Mouse (Mus musculus) liver, embryonic 16.5 days (tissue): ENCODE data around the gene Ccm2l. TPM values are rescaled to one million over a fixed set of nuclear protein-coding genes. Genes with fewer than 3 reads are reported as not detected.

ENCODE experiments used
- ATAC-seq: fragments of 200-750 bp; cut with Nextera tagmentation; 2 replicates; pipeline ENCODE4 v1.8.0; 2017; ENCODE audit warnings: low read depth, mild to moderate bottlenecking, moderate number of reproducible peaks, moderate library complexity
- H3K27ac ChIP-seq: fragments of 300-500 bp; sonication (generic); 2 replicates; pipeline ENCODE4 v1.5.1; 2014; ENCODE audit warnings: mild to moderate bottlenecking, low read length
- H3K27me3 ChIP-seq: fragments of 300-500 bp; sonication (generic); 2 replicates; pipeline ENCODE4 v1.6.1; 2014; ENCODE audit warnings: low read depth, low read length, mixed read lengths; ENCODE audit not compliant: control insufficient read depth, insufficient read depth
- H3K36me3 ChIP-seq: fragments of 300-500 bp; sonication (generic); 2 replicates; pipeline ENCODE4 v1.6.1; 2014; ENCODE audit warnings: mild to moderate bottlenecking; ENCODE audit not compliant: control insufficient read depth, insufficient read depth
- H3K4me1 ChIP-seq: fragments of 300-500 bp; sonication (generic); 2 replicates; pipeline ENCODE4 v1.6.1; 2014; ENCODE audit warnings: low read depth, low read length, mixed read lengths; ENCODE audit not compliant: control insufficient read depth
- H3K4me2 ChIP-seq: fragments of 300-500 bp; sonication (generic); 2 replicates; pipeline ENCODE4 v1.6.1; 2014; ENCODE audit warnings: low read depth, low read length, mixed read lengths
- H3K4me3 ChIP-seq: fragments of 300-500 bp; sonication (generic); 2 replicates; pipeline ENCODE4 v1.5.1; 2014; ENCODE audit warnings: low read depth, mild to moderate bottlenecking, low read length
- H3K9ac ChIP-seq: fragments of 300-500 bp; sonication (generic); 2 replicates; pipeline ENCODE4 v1.6.1; 2014; ENCODE audit warnings: low read depth, low read length
- H3K9me3 ChIP-seq: fragments of 300-500 bp; sonication (generic); replicated peaks from 2 replicates; pipeline ENCODE4 v1.6.1; 2016; ENCODE audit warnings: low read length; ENCODE audit not compliant: control insufficient read depth
- WGBS: fragments of 180-500 bp; shearing (Covaris S2); extraction: QIAGEN DNeasy Blood & Tissue Kit; methylation state at CpG from one replicate; pipeline ENCODE4 v1.1.7; 2014; ENCODE audit not compliant: insufficient replicate concordance; 5-methylcytosine and 5-hydroxymethylcytosine counted together
- polyA plus RNA-seq: library from polyadenylated mRNA; unstranded; fragments of >200 nt; fragmentation: Nextera tagmentation; extraction: Ambion mirVana; gene quantifications from 2 replicates; pipeline ENCODE4 v1.2.1, GENCODE M21; 2015

The Ccm2l gene
- polyA plus RNA-seq, 1 experiment from 2014 or later: 0.52 TPM

- Histone ChIP-seq H3K4me1 (no peaks in the 10 kb centered on the region), H3K9ac (no peak overlapping the region), H3K36me3 (no peaks in the 10 kb centered on the region), H3K4me2 (no peak overlapping the region), H3K9me3 (no peaks in the 10 kb centered on the region), H3K4me3 (no peak overlapping the region), H3K27ac (no peak overlapping the region), H3K27me3 (peaks cover 15% of the 10 kb centered on the region)
- ATAC-seq: no peak
- 50% methylated on average over 9 of the region's 9 CpGs for WGBS
Observed at GRCm38 (mm10) chr2:153049288-153049996, 16.3 kb upstream of the Ccm2l start.

GRCm38 (mm10) chr2:153049997-153050358, 15.8 kb upstream of the Ccm2l start:
- no peak overlapping the region for H3K27ac ChIP-seq
- 61% methylated on average over 4 of the region's 4 CpGs for WGBS
- no peak overlapping the region for H3K4me3 ChIP-seq
- no peak for ATAC-seq
- no peaks in the 10 kb centered on the region for H3K4me1 ChIP-seq
- H3K9me3 ChIP-seq: no peaks in the 10 kb centered on the region
- H3K4me2 ChIP-seq: no peak overlapping the region
- no peaks in the 10 kb centered on the region for H3K36me3 ChIP-seq
- no peak overlapping the region for H3K9ac ChIP-seq
- peaks cover 15% of the 10 kb centered on the region for H3K27me3 ChIP-seq

GRCm38 (mm10) chr2:153051095-153051494, 14.7 kb upstream of the Ccm2l start:
- Histone ChIP-seq H3K4me1 (no peaks in the 10 kb centered on the region), H3K4me2 (no peak overlapping the region), H3K4me3 (no peak overlapping the region), H3K27me3 (peaks cover 15% of the 10 kb centered on the region), H3K9me3 (no peaks in the 10 kb centered on the region), H3K9ac (no peak overlapping the region), H3K36me3 (no peaks in the 10 kb centered on the region), H3K27ac (no peak overlapping the region)
- no peak for ATAC-seq
- 55% methylated on average over 6 of the region's 6 CpGs for WGBS

- no peak for ATAC-seq
- H3K9me3 ChIP-seq: no peaks in the 10 kb centered on the region
- WGBS: 31% methylated on average over 9 of the region's 9 CpGs
Observed at GRCm38 (mm10) chr2:153051537-153051936, 14.2 kb upstream of the Ccm2l start.

GRCm38 (mm10) chr2:153052700-153053351, 12.9 kb upstream of the Ccm2l start:
- Histone ChIP-seq H3K4me1 (no peaks in the 10 kb centered on the region), H3K36me3 (no peaks in the 10 kb centered on the region), H3K27me3 (peaks cover 15% of the 10 kb centered on the region), H3K4me3 (no peak overlapping the region), H3K27ac (no peak overlapping the region), H3K9ac (no peak overlapping the region), H3K9me3 (no peaks in the 10 kb centered on the region), H3K4me2 (no peak overlapping the region)
- 6% methylated on average over 29 of the region's 30 CpGs for WGBS
- no peak for ATAC-seq

More at GRCm38 (mm10) chr2:153051537-153051936, 14.2 kb upstream of the Ccm2l start:
- no peak overlapping the region for H3K4me3 ChIP-seq
- H3K36me3 ChIP-seq: no peaks in the 10 kb centered on the region
- no peak overlapping the region for H3K4me2 ChIP-seq
- peaks cover 15% of the 10 kb centered on the region for H3K27me3 ChIP-seq
- no peak overlapping the region for H3K9ac ChIP-seq
- H3K4me1 ChIP-seq: no peaks in the 10 kb centered on the region
- H3K27ac ChIP-seq: no peak overlapping the region

GRCm38 (mm10) chr2:153053896-153054295, 11.9 kb upstream of the Ccm2l start:
- no peak overlapping the region for H3K4me3 ChIP-seq
- no peak overlapping the region for H3K9ac ChIP-seq
- 68% methylated on average over 8 of the region's 8 CpGs for WGBS
- peaks cover 15% of the 10 kb centered on the region for H3K27me3 ChIP-seq
- no peaks in the 10 kb centered on the region for H3K9me3 ChIP-seq
- no peak for ATAC-seq
- H3K36me3 ChIP-seq: no peaks in the 10 kb centered on the region
- H3K4me2 ChIP-seq: no peak overlapping the region
- H3K4me1 ChIP-seq: no peaks in the 10 kb centered on the region
- no peak overlapping the region for H3K27ac ChIP-seq

GRCm38 (mm10) chr2:153055270-153055920, 10.4 kb upstream of the Ccm2l start:
- WGBS: 44% methylated on average over 6 of the region's 6 CpGs
- Histone ChIP-seq H3K27me3 (peaks cover 15% of the 10 kb centered on the region), H3K4me3 (no peak overlapping the region), H3K36me3 (no peaks in the 10 kb centered on the region), H3K4me2 (no peak overlapping the region), H3K9me3 (no peaks in the 10 kb centered on the region), H3K4me1 (no peaks in the 10 kb centered on the region), H3K27ac (no peak overlapping the region), H3K9ac (no peak overlapping the region)
- no peak for ATAC-seq

- Histone ChIP-seq H3K4me3 (no peak overlapping the region), H3K9me3 (no peaks in the 10 kb centered on the region), H3K4me1 (no peaks in the 10 kb centered on the region), H3K27ac (no peak overlapping the region), H3K36me3 (no peaks in the 10 kb centered on the region), H3K4me2 (no peak overlapping the region), H3K9ac (no peak overlapping the region), H3K27me3 (no peaks in the 10 kb centered on the region)
- 32% methylated on average over 4 of the region's 4 CpGs for WGBS
- ATAC-seq: no peak
Observed at GRCm38 (mm10) chr2:153058365-153058764, 7.4 kb upstream of the Ccm2l start.

- Histone ChIP-seq H3K4me3 (no peak overlapping the region), H3K36me3 (no peaks in the 10 kb centered on the region), H3K4me1 (no peaks in the 10 kb centered on the region), H3K27ac (no peak overlapping the region), H3K9me3 (no peaks in the 10 kb centered on the region), H3K4me2 (no peak overlapping the region), H3K9ac (no peak overlapping the region), H3K27me3 (no peaks in the 10 kb centered on the region)
- 70% methylated on average over 7 of the region's 7 CpGs for WGBS
- no peak for ATAC-seq
Observed at GRCm38 (mm10) chr2:153060216-153060615, 5.5 kb upstream of the Ccm2l start.
